Mouse (Mus musculus): Measurements from ENCODE around the gene Ppef1.
A peak's percentile ranks its signal among the peaks of the same experiment; 100 is the strongest.

The Ppef1 gene

DNA sequence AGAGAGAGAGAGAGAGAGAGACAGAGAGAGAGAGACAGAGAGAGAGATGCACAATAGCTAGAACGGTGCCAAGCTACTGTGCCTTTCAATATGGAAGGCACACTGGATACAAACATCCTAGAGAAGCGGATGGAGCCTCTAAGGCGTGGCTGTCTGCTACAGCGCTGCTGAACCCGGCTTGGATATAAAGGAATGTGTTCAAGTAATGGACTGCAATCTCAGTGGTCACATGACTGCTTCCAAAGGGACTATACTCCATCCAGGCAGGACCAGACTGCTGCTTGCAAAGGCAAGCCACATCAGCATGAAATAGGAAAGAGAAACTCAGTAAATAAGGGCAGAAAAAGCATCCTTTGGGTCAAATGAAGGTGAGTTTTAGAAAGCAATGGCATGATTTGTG is at the start of gene Ppef1:
TSS of gene Ppef1 (minus strand) at position 116 of the 400 bp plus-strand sequence.
- no peak for DNase-seq (ENCODE audit: extremely low read depth, low read depth)

DNA sequence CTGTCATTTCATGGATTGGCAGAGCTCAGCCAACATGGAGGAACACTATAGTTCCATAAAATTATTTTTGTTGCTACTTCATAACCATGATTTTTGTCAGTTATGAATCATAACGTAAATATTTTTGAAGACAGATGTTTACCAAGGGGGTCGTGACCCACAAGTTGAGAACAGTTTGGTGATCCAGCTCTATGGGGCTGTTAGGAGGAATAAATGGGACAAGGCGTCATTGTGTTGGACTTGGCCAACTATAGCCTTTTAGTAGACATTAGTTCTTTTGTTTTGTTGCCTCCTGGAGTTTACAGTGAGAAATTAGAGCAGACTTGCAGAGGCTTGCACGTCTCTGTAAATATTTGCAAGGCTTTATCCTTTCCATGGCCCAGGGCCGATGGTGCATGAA is 46.7 kb upstream of the Ppef1 start:
- no peak for DNase-seq (ENCODE audit: extremely low read depth, low read depth)

DNA sequence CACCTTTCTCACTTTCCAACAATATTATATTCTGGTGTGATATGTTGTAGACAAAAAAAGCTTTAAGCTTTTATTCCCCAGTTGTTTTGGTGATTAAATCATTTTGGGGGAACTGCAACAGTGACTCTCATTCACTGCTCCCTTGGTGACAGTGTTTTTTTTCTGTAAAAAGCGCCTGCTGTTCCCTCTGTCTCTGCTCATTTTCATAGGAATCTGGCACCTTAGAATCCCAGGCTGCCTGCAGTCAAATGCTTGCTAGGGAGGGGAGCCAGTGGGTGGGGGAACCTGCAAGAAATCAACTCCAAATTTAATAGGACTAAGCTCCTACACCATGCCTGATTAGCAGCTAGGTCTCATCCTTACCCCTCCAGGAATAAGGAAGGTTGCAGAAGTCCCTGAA is 37.5 kb upstream of the Ppef1 start:
- no peak for DNase-seq (ENCODE audit: extremely low read depth, low read depth)

DNA sequence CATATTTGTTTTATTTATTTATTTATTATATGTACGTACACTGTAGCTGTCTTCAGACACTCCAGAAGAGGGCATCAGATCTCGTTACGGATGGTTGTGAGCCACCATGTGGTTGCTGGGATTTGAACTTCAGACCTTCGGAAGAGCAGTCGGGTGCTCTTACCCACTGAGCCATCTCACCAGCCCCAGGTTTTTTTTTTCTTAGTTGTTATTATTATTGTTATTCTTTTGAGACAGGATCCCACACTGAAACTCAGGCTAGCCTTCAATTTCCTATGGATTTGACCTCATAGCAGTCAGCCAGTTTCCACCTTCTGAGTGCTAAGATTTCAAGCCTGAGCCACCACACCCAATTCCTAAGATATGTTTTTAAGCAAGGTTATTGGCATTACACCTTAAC is 34.1 kb upstream of the Ppef1 start:
- DNase-seq (ENCODE audit: extremely low read depth, low read depth) = peak; percentile 18

DNA sequence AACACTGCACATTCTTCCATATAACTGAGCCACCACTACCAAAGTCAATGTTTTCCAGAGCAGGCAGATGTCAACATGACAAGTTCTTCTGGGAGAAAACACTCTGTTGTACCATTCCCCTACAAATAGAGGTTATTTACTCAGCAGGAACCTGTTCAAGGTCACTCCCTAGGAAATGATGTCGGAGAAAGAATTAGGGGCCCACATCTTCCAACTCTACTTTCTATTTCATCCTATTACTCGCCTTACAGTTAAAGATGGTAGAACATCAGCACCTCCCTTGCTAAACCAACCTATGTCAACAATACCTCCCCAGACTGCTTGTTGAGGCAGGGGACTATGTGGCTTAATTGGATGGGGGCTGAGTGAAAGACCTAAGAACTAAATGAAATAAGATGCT is 32.1 kb upstream of the Ppef1 start, which contains the start of gene Rs1:
TSS of gene Rs1 (plus strand) at position 301 of the 400 bp plus-strand sequence.
- no peak for DNase-seq (ENCODE audit: extremely low read depth, low read depth)

DNA sequence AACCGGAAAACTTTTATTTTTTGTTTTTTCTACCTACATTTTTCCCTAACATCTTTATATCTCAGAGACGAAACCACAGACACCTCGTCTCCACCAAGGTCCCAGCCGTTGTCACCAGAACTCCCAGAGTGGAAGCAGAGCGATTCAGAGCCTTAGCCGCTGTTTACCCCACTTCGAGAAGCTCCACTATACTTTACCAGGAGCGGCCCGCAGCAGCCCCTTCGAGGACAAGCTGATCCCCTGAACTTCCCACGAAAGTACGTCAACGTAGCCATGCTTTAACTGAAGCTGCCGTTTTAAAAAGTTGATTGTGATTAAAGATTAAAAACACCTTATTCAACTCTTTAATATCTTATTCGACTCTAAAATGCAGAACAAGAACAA is 30.7 kb upstream of the Ppef1 start:
- DNase-seq (ENCODE audit: extremely low read depth, low read depth) = peak; percentile 69

DNA sequence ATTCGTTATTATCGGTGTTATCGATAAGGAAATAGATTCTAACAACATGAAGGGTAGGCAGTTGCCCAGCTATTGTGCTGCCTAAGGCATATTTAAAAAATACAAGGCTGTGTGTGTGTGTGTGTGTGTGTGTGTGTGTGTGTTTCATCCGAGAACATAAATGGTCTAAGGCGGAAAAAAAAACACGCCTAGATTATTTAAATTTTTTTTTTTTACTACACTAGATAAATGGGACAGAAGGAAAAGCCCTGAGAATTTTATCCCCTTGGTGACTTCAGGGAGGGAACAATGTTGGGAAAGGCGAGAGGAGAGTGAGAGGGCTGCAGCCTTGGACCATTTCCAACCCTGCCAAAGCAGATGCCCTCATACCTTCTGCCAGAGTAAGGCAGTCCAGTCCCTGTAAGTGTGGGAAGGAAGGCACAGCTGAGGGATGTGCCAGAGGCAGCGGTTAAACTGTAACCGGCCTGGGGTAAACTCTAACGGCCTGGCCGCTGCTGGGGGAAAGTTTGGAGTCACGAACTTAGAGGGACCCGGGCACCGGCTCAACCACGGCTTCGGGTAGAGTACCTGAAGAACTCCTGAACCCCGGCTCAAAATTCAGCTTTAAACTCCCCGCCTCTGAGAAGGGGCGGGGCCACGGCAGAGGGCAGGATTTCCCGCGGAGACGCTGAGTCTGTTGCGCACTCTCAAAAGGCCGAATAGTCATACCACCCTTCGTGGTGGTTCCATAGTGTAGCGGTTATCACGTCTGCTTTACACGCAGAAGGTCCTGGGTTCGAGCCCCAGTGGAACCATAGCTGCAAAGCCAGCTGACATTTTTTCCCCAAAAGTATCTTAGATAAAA is 30.0 kb upstream of the Ppef1 start:
- peak; percentile 76 for DNase-seq (ENCODE audit: extremely low read depth, low read depth)

DNA sequence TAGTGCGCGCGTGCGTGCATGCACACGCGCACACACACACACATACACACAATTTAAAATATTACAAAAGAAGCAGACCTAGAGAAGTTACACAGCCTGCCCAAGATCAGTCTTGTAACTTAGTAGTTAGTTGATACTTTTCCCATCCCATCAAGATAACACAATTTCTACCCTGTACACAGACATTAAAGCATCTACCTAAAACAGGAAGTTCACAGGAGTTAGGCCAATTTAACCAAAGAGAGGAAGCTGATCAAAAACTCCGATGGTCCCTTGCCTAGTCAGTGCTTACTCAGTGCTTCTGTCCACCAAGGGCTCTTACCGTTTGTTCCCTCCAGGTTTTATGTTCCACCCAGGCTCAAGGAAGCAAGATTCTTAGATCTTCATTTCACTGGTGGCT is 15.2 kb upstream of the Ppef1 start:
- peak; percentile 29 for DNase-seq (ENCODE audit: extremely low read depth, low read depth)

DNA sequence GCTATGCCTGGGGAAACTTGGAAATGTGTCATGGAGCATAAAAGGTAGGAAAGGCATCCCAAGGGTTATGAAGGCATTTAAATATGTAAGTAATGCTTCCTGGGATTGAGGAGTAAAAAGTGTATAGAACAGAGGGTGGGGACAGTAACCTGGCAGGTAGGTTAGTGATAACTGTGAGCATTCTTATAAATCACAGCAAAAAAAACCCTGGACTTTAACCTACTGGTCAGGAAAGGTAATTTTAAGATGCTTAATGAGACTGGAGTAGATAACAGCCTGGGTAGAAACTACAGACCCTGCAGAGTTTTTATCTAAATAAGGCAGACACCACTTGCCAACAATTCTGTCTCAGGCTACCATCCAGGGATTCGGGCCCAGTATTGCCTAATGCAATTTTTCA is 13.1 kb upstream of the Ppef1 start:
- no peak for DNase-seq (ENCODE audit: extremely low read depth, low read depth)

DNA sequence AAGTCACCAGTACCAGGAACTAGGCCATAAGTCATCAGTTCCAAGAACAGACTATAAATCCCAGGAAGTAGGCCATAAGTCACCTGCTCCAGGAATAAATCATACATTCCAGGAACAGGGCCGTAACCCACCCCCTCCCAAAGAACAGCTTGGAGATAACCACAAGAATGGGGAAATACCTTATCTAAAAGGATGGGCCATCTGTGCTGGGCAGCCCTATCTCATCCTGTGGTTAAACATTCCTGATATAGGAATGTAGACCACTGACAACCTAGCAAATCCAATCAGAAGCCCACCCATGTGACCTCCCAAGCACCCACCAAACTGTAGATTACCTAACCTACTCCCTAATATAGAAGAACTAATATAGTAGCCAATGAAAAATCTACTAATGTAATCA is 9.8 kb upstream of the Ppef1 start:
- peak; percentile 27 for DNase-seq (ENCODE audit: extremely low read depth, low read depth)

DNA sequence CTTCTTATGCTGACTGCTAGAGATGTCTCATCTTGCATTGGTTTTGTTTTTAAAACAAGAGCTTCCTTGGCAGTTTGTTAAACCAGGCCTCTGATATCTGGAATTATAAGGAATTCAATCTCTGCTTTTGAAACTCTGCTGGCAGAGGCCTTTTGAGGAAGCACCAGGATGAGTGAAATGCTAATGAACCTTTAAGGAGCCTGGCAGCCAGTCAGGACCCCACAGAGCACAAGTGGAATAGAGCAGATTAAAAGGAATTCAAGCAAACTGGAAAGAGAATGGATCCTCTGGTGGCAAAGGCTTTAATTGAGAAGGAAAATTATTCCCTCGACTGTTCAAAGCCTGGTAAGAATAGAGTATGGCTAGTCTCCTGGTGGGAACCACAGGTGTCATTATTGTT is 36.4 kb downstream of the Ppef1 start:
- no peak for DNase-seq (ENCODE audit: extremely low read depth, low read depth)

DNA sequence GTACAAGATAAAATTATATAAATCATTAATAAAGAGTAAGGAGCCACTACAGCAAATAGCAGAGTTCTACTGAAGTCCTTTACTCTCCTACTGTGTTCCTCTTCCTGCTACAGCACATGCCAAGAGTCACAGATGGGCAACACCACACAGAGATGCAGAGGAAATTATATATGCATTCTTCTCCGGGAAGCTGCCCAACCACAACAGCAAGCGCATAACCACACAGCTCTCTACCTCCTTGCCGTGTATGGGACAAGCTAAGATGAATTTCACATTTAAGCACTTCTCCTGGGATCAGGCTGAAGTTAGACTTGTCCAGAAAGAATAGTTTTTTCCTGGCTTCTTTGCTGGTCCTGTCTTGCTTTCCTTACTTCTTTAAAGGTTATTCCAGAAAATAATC is 44.0 kb downstream of the Ppef1 start:
- no peak for DNase-seq (ENCODE audit: extremely low read depth, low read depth)

DNA sequence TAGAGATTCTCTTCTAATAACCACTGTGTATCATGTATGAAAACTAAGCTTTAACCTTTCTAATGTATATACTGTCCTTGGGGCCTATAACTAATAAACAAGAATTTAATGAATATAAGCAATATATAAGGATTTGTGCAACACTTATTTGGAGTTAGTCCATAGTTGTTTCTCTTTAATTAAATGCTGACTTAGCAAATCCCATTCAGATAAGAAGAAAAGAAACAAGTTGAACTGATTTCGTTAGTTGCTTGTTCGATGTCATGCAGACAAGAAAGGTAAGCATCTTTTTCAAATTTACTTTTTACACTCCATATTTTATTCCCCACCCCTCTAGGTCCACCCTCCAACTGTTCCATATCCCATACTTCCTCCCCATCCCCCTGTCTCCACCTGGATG is 45.5 kb downstream of the Ppef1 start:
- DNase-seq (ENCODE audit: extremely low read depth, low read depth) = no peak

DNA sequence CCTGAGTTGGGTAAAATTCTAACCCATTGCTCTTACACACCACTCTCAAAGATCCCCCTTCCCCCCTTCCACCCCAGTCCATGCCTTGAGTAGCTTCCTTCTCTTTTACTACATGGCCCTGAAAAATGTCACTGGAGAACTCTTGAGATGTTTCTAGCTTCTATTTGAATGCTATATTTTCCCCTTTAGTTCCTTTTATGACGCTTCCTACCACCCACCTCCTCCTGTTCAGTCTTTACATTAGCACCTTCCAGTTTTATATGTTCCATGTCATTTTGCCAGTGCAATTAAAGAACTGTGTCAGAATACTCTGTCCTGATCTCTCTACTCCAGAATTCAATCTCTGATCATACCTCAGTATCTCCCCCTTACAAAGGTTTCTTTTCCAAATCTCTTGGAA is 65.6 kb downstream of the Ppef1 start:
- DNase-seq (ENCODE audit: extremely low read depth, low read depth) = no peak

DNA sequence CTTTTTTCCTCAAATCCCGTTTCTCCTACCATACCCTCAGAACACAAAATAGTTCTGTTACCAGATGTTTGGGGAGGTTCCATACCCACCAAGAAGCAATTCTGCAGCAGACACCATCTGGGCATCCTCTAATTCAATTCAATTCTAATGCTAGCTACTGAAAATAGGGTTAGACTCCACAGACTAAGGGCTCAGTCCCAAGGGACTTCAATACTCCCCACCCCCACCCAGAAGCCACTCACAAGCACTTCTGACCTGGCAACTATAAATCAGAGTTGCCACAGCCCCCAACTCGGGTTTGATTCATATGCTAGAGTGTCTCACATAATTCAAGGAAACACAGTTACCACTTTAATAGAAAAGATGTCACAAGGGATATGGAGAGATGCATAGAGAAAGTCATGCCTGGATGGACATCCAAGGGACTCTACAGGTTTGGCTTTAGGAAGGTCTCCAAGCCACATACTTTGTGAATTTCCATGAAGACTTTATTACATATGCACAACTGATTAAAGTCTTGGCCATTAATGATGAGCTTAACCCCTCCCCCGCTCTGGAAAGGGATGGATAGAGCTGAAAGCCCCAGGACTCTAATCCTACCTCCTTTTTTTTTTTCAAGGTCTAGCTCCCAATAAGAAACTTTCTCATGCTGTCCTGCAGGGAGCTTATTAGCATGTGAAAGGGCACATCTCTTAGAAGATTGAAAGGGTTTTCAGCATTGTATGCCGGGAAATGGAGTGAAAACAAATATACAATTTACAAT is 124.5 kb downstream of the Ppef1 start:
- DNase-seq (ENCODE audit: extremely low read depth, low read depth) = no peak

DNA sequence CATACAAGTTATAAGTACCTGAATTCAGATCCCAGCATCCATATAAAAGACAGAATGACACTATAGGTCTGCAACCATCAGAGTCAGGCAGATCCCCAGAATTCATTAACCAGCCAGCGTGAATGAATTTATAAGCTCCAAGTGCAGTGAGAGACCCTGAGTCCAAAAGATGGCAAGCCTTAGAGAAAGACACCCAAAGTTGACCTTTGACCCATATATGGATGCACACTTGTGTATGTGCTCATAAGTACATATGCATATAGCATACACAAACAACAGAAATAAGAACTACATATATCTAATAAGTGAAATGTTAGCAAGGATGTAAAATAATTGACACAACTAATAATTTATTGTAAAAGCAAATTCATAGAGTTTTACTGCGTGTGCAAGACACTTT is 125.1 kb downstream of the Ppef1 start:
- no peak for DNase-seq (ENCODE audit: extremely low read depth, low read depth)

DNA sequence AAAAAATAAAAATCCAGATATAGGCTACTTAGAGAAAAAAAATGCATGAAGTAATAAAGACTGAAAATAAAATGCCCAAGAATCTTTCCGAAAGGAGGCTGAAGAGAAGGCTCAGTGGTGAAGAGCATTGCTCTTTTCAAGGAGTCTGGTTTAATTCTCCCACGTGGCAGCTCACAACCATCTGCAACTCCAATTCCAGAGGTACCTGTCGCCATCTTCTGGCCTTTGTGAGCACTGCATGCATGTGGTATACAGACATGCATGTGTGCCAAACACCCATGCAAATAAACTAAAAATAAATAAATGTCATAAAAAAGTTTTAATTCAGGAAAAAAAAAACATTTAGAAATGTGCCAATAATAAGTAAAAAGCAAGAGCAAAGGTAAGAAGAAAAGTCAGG is 125.7 kb downstream of the Ppef1 start:
- peak; percentile 55 for DNase-seq (ENCODE audit: extremely low read depth, low read depth)

DNA sequence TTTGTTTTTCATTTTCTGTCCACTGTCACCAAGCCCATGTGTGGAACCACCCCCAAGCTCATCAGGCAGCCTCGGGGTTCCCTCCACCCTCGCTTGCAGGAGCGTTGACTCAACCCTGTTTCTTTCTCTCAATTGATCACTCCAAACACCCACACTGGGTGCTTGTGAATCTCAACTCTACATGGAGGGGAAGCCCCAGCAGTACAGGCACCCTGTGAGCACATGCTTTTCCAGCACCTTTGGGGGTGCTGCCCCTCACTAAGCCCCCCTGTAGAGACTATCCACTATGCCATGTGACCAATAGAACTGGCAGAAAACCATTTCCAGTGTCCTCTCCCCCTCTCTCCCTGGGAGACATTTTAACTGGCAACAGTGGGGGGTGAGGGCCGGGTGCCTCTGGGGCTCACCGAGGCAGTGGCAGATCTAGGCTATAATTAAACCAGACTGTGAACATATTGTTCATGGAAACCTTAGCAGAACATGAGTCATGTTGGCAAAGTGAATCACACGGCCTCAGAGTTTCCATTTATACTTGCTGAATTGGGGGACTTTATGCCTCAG is 131.5 kb downstream of the Ppef1 start:
- no peak for DNase-seq (ENCODE audit: extremely low read depth, low read depth)

DNA sequence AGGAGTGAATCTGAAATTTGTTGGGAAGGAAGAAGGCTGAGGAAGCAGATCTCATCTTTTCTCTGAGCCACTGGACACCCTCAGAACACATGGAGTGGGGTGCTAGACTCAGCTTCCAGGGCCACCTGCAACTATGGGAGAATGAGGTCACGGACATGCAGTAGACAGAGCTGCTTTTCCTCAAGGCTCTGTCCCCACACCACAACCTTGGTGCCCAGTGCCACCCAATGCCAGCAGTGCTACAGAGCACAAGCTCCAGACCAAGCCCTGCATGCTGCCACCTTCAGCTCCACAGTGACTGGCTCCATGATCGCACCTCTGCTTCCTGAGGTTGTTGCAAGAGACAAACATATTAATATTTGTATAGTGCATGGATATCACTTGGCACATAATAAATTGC is 132.2 kb downstream of the Ppef1 start:
- DNase-seq (ENCODE audit: extremely low read depth, low read depth) = no peak

DNA sequence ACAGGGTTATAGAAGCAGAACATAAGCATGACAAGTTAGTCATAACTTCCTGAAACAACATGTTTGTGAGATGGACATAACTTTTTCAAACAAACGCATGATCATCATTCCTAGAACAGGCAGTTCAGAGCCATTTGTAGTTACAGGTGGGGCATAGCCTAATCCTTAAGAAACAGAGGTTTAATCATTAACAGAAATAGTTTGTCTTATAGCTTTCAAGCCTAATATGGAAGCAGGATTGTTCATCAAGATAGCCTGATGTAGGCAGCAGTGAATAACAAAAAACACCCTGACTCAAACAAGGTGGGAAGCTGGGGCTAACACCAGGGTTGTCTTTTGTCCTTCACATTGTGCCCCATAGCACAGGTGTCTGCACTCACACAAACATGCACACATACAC is 132.8 kb downstream of the Ppef1 start:
- no peak for DNase-seq (ENCODE audit: extremely low read depth, low read depth)

DNA sequence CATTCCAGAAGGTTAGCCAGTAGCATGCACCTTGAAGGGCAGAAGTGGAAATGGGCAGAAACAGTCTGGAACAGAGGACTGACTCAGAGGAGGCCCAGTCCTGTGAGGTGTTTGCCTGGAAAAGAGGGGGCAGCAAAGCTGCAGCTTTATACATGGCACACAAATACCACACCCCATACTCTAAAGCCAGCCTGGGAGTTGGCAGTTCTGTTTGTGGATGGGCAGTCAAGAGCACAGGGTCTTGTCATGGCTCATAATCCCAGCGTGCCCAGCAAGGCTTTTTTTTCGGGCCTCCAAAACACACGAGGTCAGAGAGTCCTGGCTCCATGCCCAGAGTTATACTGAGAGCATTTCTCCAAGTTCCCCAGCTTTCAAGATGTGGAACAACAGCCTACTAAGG is 134.5 kb downstream of the Ppef1 start:
- no peak for DNase-seq (ENCODE audit: extremely low read depth, low read depth)
